Mouse (Mus musculus) embryonic facial prominence, embryonic 13.5 days (tissue): ENCODE results near the gene Dync1i2. TPM values are rescaled to one million over a fixed set of nuclear protein-coding genes. Genes with fewer than 3 reads are reported as not detected.

Experiments used
- ATAC-seq: fragments of 200-750 bp; cut with Nextera tagmentation; 2 replicates; pipeline ENCODE4 v1.8.0; 2017; ENCODE audit warnings: low read depth; ENCODE audit not compliant: insufficient number of reproducible peaks, insufficient read depth, low FRiP score, low TSS enrichment
- H3K27ac ChIP-seq: fragments of 300-500 bp; sonication (generic); 2 replicates; pipeline ENCODE4 v1.5.1; 2015; ENCODE audit warnings: moderate library complexity, mild to moderate bottlenecking, inconsistent platforms
- H3K27me3 ChIP-seq: fragments of 300-500 bp; sonication (generic); 2 replicates; pipeline ENCODE4 v1.6.1; 2015; ENCODE audit warnings: mild to moderate bottlenecking, inconsistent platforms
- H3K36me3 ChIP-seq: fragments of 300-500 bp; sonication (generic); 2 replicates; pipeline ENCODE4 v1.6.1; 2015; ENCODE audit warnings: mild to moderate bottlenecking, inconsistent platforms
- H3K4me1 ChIP-seq: fragments of 300-500 bp; sonication (generic); 2 replicates; pipeline ENCODE4 v1.6.1; 2015; ENCODE audit warnings: inconsistent platforms
- H3K4me2 ChIP-seq: fragments of 300-500 bp; sonication (generic); 2 replicates; pipeline ENCODE4 v1.6.1; 2015; ENCODE audit warnings: moderate library complexity, mild to moderate bottlenecking, inconsistent platforms
- H3K4me3 ChIP-seq: fragments of 300-500 bp; sonication (generic); 2 replicates; pipeline ENCODE4 v1.5.1; 2015; ENCODE audit warnings: mild to moderate bottlenecking, inconsistent platforms
- H3K9ac ChIP-seq: fragments of 300-500 bp; sonication (generic); 2 replicates; pipeline ENCODE4 v1.6.1; 2015; ENCODE audit warnings: mild to moderate bottlenecking, inconsistent platforms
- H3K9me3 ChIP-seq: fragments of 300-500 bp; sonication (generic); 2 replicates; pipeline ENCODE4 v1.6.1; 2016; ENCODE audit warnings: inconsistent platforms
- WGBS: fragments of 180-500 bp; shearing (Covaris S2); methylation state at CpG from one replicate; pipeline ENCODE4 v1.1.7; 2015; ENCODE audit warnings: mixed read lengths; 5-methylcytosine and 5-hydroxymethylcytosine counted together
- polyA plus RNA-seq: library from polyadenylated mRNA; unstranded; fragments of >200 nt; fragmentation: Nextera tagmentation; extraction: Ambion mirVana; gene quantifications from 2 replicates; pipeline ENCODE4 v1.2.1, GENCODE M21; 2015

Gene Dync1i2
- polyA plus RNA-seq, 1 experiment from 2014 or later = 110 TPM

DNA sequence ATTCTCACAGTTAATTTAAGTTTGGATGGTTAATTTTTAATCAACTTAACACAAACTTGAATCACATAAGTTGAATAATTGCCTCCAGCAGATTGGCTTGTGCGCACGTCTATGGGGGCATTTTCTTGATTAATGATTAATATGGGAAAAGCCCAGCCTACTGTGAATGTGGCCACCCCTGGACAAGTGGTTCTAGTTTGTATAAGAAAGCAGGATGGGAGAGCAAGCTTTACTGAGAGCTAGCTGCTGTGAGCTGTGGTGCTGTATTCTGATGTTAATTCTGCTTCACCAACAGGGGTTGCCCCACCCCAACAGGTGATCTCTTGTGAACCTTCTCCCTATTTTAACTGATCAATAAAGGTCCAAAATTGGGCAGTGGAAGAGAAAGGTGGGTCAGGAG is 22.6 kb upstream of the Dync1i2 start:
- Histone ChIP-seq H3K27ac (no peak overlapping the region), H3K4me3 (no peak overlapping the region), H3K4me2 (no peak overlapping the region), H3K9ac (no peak overlapping the region), H3K36me3 (no peaks in the 10 kb centered on the region), H3K4me1 (peaks cover 18% of the 10 kb centered on the region), H3K27me3 (peaks cover 13% of the 10 kb centered on the region; the same call in 1 of the 2 replicates), H3K9me3 (no peaks in the 10 kb centered on the region)
- WGBS = 44% methylated on average over 2 of the region's 2 CpGs
- no peak for ATAC-seq

GRCm38 (mm10) chr2:71191391-71192194 is 19.9 kb upstream of the Dync1i2 start:
- WGBS = 14% methylated on average over 16 of the region's 16 CpGs
- H3K27ac ChIP-seq = 0 out of 2 replicates have a peak overlapping the region, but pooled peaks have one; percentile 5
- peak overlapping the region; percentile 51; the same call in 1 of the 2 replicates for H3K9ac ChIP-seq
- ATAC-seq = no peak
- H3K27me3 ChIP-seq = peaks cover 13% of the 10 kb centered on the region; the same call in 1 of the 2 replicates
- peak overlapping the region; percentile 55 for H3K4me2 ChIP-seq
- H3K36me3 ChIP-seq = no peaks in the 10 kb centered on the region
- H3K4me1 ChIP-seq = peaks cover 18% of the 10 kb centered on the region
- H3K9me3 ChIP-seq = no peaks in the 10 kb centered on the region
- peak overlapping the region; percentile 28 for H3K4me3 ChIP-seq

GRCm38 (mm10) chr2:71192195-71192807 is 19.2 kb upstream of the Dync1i2 start:
- no peak for ATAC-seq
- peak overlapping the region; percentile 28 for H3K4me3 ChIP-seq

DNA sequence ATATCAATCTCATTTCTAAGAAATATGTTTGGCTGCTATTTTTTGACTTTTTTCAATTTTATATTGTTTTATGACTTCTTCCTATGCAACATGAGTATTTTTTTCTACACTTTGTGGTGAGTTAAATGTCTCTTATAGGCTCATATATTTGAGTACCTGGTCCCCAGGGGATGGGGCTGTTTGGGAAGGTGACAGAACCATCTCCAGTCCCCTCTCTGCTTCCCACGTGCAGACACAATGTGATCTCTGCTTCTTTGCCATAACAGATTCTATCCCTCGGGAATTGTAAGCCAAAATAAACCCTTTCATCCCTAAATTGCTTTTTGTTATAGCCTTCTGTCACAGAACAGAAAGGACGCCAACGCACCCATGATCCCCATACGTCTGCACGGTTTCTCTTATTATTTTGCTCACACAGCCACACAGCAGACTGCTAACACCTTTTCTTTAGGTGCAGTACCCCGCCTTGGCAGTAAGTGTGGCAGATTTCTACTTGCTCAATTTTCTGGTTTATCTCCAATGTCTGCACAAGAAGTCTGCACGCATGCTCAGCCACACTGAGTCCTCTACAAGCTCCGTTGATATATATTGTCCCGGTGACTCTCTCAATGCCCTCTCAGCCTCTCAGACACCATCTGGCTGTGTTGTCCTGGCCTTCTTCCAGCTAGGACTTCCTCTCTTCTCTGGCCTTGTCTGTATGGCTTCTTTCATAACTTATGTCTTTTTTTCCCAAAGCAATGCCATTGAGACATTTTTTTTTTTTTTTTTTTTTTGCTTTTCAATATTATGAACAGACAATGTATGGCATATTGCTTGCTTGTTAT is 17.2 kb upstream of the Dync1i2 start:
- Histone ChIP-seq H3K36me3 (no peaks in the 10 kb centered on the region), H3K4me1 (peaks cover 23% of the 10 kb centered on the region), H3K4me2 (no peak overlapping the region), H3K27ac (no peak overlapping the region), H3K4me3 (no peak overlapping the region), H3K9ac (no peak overlapping the region), H3K27me3 (peaks cover 12% of the 10 kb centered on the region; the same call in 1 of the 2 replicates), H3K9me3 (no peaks in the 10 kb centered on the region)
- ATAC-seq = no peak
- WGBS = 70% methylated on average over 10 of the region's 10 CpGs

More at GRCm38 (mm10) chr2:71192195-71192807, 19.2 kb upstream of the Dync1i2 start:
- Histone ChIP-seq H3K9ac (0 out of 2 replicates have a peak overlapping the region, but pooled peaks have one; percentile 51), H3K9me3 (no peaks in the 10 kb centered on the region), H3K36me3 (no peaks in the 10 kb centered on the region), H3K27me3 (peaks cover 13% of the 10 kb centered on the region; the same call in 1 of the 2 replicates), H3K4me2 (peak overlapping the region; percentile 55), H3K4me1 (peaks cover 22% of the 10 kb centered on the region), H3K27ac (0 out of 2 replicates have a peak overlapping the region, but pooled peaks have one; percentile 5)
- WGBS = 20% methylated on average over 17 of the region's 17 CpGs

DNA sequence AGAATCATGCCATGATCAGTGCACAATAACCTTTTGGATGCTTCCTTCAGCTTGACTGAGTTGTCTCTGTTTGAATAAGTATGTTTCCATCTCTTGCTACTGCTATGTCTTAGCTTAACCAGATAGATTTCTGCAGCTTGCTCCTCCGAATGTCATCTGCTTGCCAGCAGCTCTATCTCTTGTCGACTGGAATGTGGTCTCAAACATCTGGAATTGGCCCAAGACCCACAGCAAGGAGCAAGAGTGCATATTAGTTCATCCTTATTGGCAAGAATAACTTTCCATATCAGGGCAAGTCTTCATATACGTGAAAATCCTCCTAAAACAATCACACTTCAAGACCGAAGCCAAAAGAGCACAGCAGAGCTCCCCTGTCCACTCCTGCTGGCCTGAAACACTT is 14.6 kb upstream of the Dync1i2 start:
- no peak overlapping the region for H3K9ac ChIP-seq
- no peak for ATAC-seq

GRCm38 (mm10) chr2:71198907-71199306 is 12.6 kb upstream of the Dync1i2 start:
- no peaks in the 10 kb centered on the region for H3K9me3 ChIP-seq
- no peak overlapping the region for H3K27ac ChIP-seq
- H3K4me1 ChIP-seq = peaks cover 6% of the 10 kb centered on the region; the same call in 1 of the 2 replicates
- H3K27me3 ChIP-seq = no peaks in the 10 kb centered on the region
- WGBS = 46% methylated on average over 3 of the region's 3 CpGs
- no peaks in the 10 kb centered on the region for H3K36me3 ChIP-seq
- H3K4me3 ChIP-seq = no peak overlapping the region
- no peak overlapping the region for H3K9ac ChIP-seq
- H3K4me2 ChIP-seq = no peak overlapping the region
- ATAC-seq = no peak

More for the DNA sequence above, 14.6 kb upstream of the Dync1i2 start:
- H3K27me3 ChIP-seq = no peaks in the 10 kb centered on the region
- WGBS = 63% methylated on average over 4 of the region's 4 CpGs
- H3K9me3 ChIP-seq = no peaks in the 10 kb centered on the region
- H3K36me3 ChIP-seq = no peaks in the 10 kb centered on the region
- H3K4me1 ChIP-seq = peaks cover 12% of the 10 kb centered on the region
- H3K4me2 ChIP-seq = no peak overlapping the region
- H3K27ac ChIP-seq = no peak overlapping the region
- H3K4me3 ChIP-seq = no peak overlapping the region

DNA sequence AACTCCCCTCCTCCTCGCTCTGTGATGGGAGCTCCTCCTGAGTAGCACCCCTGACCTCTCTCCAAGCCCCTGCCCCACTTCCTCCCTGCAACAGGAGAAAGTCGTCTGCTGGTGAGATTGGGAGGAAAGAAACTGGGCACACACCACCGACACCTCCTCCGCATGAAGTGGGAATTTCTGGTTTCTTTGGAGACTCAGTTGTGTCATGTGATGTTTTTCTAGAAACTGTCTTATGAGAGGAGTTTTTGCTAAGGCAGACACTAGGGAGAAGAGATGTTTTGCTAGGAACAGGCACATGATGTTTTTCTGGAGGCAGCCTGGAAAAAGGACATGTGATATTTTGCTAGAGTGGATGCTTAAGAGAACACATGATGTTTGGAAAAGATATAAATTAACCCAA is 11.0 kb upstream of the Dync1i2 start:
- no peak for ATAC-seq
- 57% methylated on average over 4 of the region's 4 CpGs for whole genome bisulfite sequencing

GRCm38 (mm10) chr2:71201886-71202285 is 9.6 kb upstream of the Dync1i2 start:
- ATAC-seq = no peak
- Histone ChIP-seq H3K4me1 (peaks cover 6% of the 10 kb centered on the region; the same call in 1 of the 2 replicates), H3K27me3 (no peaks in the 10 kb centered on the region), H3K36me3 (no peaks in the 10 kb centered on the region), H3K4me2 (no peak overlapping the region), H3K4me3 (no peak overlapping the region), H3K9ac (no peak overlapping the region), H3K9me3 (no peaks in the 10 kb centered on the region), H3K27ac (no peak overlapping the region)
- 84% methylated on average over 2 of the region's 2 CpGs for WGBS

More for the DNA sequence above, 11.0 kb upstream of the Dync1i2 start:
- Histone ChIP-seq H3K4me2 (no peak overlapping the region), H3K9me3 (no peaks in the 10 kb centered on the region), H3K4me3 (no peak overlapping the region), H3K27ac (no peak overlapping the region), H3K9ac (no peak overlapping the region), H3K36me3 (no peaks in the 10 kb centered on the region), H3K4me1 (peaks cover 6% of the 10 kb centered on the region; the same call in 1 of the 2 replicates), H3K27me3 (no peaks in the 10 kb centered on the region)

DNA sequence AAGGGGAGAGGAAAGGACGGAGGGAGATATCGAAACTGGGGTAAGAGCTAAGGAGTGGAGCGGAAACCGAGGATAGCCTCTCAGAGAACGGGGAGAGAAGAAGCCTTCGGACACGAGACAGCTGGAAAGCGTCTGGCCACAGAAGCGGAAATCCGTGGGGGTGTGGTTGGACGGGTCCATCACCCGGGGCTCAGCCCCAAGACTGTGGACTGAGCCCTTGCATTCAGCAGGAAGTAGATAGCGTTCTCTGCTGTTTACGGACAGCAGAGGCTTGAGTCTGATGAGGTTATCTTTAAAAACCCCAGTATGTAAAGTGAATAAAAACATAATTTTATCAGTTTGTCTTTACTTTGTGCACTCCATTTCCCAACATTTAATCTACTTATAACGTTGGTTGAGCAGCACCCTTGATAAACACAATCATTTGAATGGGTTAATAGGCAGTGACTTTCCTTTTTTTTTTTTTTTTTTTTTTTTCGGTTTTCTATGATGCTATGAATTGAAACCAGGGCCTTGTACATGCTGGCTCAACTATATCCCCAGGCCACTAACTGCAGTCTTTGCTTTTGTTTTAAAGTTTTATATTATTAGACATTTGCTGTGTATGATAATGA is 7.6 kb upstream of the Dync1i2 start:
- no peaks in the 10 kb centered on the region for H3K9me3 ChIP-seq
- no peak for ATAC-seq
- H3K4me3 ChIP-seq = no peak overlapping the region
- H3K9ac ChIP-seq = no peak overlapping the region
- 78% methylated on average over 16 of the region's 16 CpGs for WGBS
- no peak overlapping the region for H3K4me2 ChIP-seq
- no peak overlapping the region for H3K27ac ChIP-seq
- H3K4me1 ChIP-seq = no peaks in the 10 kb centered on the region
- H3K36me3 ChIP-seq = no peaks in the 10 kb centered on the region
- no peaks in the 10 kb centered on the region for H3K27me3 ChIP-seq

GRCm38 (mm10) chr2:71209041-71209755 is 2.3 kb upstream of the Dync1i2 start:
- H3K27ac ChIP-seq = no peak overlapping the region
- 72% methylated on average over 5 of the region's 5 CpGs for WGBS
- H3K4me1 ChIP-seq = peaks cover 4% of the 10 kb centered on the region
- H3K27me3 ChIP-seq = no peaks in the 10 kb centered on the region
- no peak overlapping the region for H3K4me3 ChIP-seq
- H3K9ac ChIP-seq = no peak overlapping the region
- no peak overlapping the region for H3K4me2 ChIP-seq
- H3K36me3 ChIP-seq = no peaks in the 10 kb centered on the region
- no peaks in the 10 kb centered on the region for H3K9me3 ChIP-seq
- ATAC-seq = no peak
